Mouse (Mus musculus) left cerebral cortex, adult 18-20 months (tissue): Measurements from ENCODE around the gene Auh. TPM values are rescaled to one million over a fixed set of nuclear protein-coding genes. Genes with fewer than 3 reads are reported as not detected.

Experiments used
- DNase-seq, 2 experiments: peaks; one replicate each; pipeline ENCODE4 v3.0.0; 2021 to 2022; ENCODE audit warnings: low spot score in 2 of 2, mixed read lengths in 1 of 2
- total RNA-seq, 2 experiments: library from RNA; stranded (reverse); gene quantifications; 2 replicates each; pipeline ENCODE4 v1.2.3; 2021

Gene Auh
- total RNA-seq, 2 experiments from 2014 or later: 102 to 108 TPM

GRCm38 (mm10) chr13:52843536-52844178 lies 85.8 kb downstream of the Auh start:
- no peak for DNase-seq

GRCm38 (mm10) chr13:52836231-52836630 lies 93.2 kb downstream of the Auh start:
- no peak for DNase-seq

- DNase-seq: no peak
Observed at GRCm38 (mm10) chr13:52834591-52834990, 94.9 kb downstream of the Auh start.

GRCm38 (mm10) chr13:52833748-52834147 lies 95.7 kb downstream of the Auh start:
- DNase-seq: no peak

- no peak for DNase-seq
Observed at GRCm38 (mm10) chr13:52833220-52833619, 96.3 kb downstream of the Auh start.

- DNase-seq: no peak
Observed at GRCm38 (mm10) chr13:52832481-52833170, 96.9 kb downstream of the Auh start.

- no peak for DNase-seq
Observed at GRCm38 (mm10) chr13:52831037-52831757, 98.3 kb downstream of the Auh start.

GRCm38 (mm10) chr13:52828946-52829523 lies 100.4 kb downstream of the Auh start:
- no peak for DNase-seq

- DNase-seq: no peak
Observed at GRCm38 (mm10) chr13:52828217-52828616, 101.3 kb downstream of the Auh start.

GRCm38 (mm10) chr13:52826666-52827065 lies 102.8 kb downstream of the Auh start:
- no peak for DNase-seq

- DNase-seq: no peak
Observed at GRCm38 (mm10) chr13:52824754-52825153, 104.7 kb downstream of the Auh start.

- peak; percentile 22 to 30 for DNase-seq
Observed at GRCm38 (mm10) chr13:52822165-52823149, 107.0 kb downstream of the Auh start.

- no peak for DNase-seq
Observed at GRCm38 (mm10) chr13:52821571-52821970, 107.9 kb downstream of the Auh start.

- no peak for DNase-seq
Observed at GRCm38 (mm10) chr13:52819901-52820300, 109.6 kb downstream of the Auh start.

- no peak for DNase-seq
Observed at GRCm38 (mm10) chr13:52818760-52819159, 110.7 kb downstream of the Auh start.

GRCm38 (mm10) chr13:52817991-52818491 lies 111.4 kb downstream of the Auh start:
- peak; percentile 74 to 76 for DNase-seq

- no peak for DNase-seq
Observed at GRCm38 (mm10) chr13:52813750-52814149, 115.7 kb downstream of the Auh start.

- DNase-seq: no peak
Observed at GRCm38 (mm10) chr13:52812549-52813515, 116.6 kb downstream of the Auh start.

- DNase-seq: no peak
Observed at GRCm38 (mm10) chr13:52807722-52808121, 121.8 kb downstream of the Auh start.
